Mouse (Mus musculus): ENCODE results near the gene Sac3d1. TPM values are rescaled to one million over a fixed set of nuclear protein-coding genes. Genes with fewer than 3 reads are reported as not detected.

The Sac3d1 gene
- polyA plus RNA-seq, 1 experiment from 2014 or later = 41.6 TPM

DNA sequence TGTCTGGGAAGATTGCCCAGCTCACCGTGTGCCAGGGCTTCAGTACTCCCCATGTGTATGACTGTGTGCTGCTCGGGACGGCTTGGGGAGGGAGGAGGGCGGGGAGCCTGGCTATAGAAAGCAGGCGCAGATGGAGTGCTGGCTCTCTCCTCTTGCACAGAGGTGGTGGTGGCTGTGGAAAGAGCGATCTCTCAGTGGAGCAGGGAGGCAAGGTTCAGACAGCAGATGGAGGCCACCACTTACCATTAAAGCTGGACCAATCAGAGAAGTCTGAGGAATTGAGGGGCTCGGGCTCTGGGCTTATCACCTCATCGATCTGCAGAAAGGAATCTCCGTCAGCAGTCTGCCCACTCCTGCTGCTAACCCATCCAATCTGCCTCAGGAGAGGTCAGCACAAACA lies 36.3 kb downstream of the Sac3d1 start, which contains the start of gene Gm28374:
TSS of gene Gm28374 (minus strand) at position 101 of the 400 bp plus-strand sequence.
- H3K9ac ChIP-seq = no peak within 1 kb of the TSS
- ATAC-seq = no peak
- no peak within 1 kb of the TSS for H3K27ac ChIP-seq
- H3K36me3 ChIP-seq = peaks cover 52% of the 10 kb centered on the region
- no peaks in the 10 kb centered on the region for H3K9me3 ChIP-seq (replicated peaks)
- peaks cover 43% of the 10 kb centered on the region for H3K4me1 ChIP-seq
- no peak within 1 kb of the TSS for H3K4me3 ChIP-seq
- H3K4me2 ChIP-seq = no peak within 1 kb of the TSS
- H3K27me3 ChIP-seq (replicated peaks) = no peaks in the 10 kb centered on the region
- WGBS (ENCODE audit: insufficient replicate concordance) = 83% methylated on average over 9 of the region's 9 CpGs

GRCm38 (mm10) chr19:6079983-6080480 lies 38.4 kb downstream of the Sac3d1 start, which contains the start of gene Tmem262:
TSS of gene Tmem262 (plus strand) at chr19:6080033.
- Histone ChIP-seq H3K9ac (no peak within 1 kb of the TSS), H3K36me3 (peaks cover 42% of the 10 kb centered on the region), H3K4me2 (no peak within 1 kb of the TSS), H3K27ac (no peak within 1 kb of the TSS), H3K9me3 (replicated peaks) (no peaks in the 10 kb centered on the region), H3K27me3 (replicated peaks) (no peaks in the 10 kb centered on the region), H3K4me1 (peaks cover 45% of the 10 kb centered on the region), H3K4me3 (no peak within 1 kb of the TSS)
- 80% methylated on average over 12 of the region's 12 CpGs for WGBS (ENCODE audit: insufficient replicate concordance)
- ATAC-seq = no peak

DNA sequence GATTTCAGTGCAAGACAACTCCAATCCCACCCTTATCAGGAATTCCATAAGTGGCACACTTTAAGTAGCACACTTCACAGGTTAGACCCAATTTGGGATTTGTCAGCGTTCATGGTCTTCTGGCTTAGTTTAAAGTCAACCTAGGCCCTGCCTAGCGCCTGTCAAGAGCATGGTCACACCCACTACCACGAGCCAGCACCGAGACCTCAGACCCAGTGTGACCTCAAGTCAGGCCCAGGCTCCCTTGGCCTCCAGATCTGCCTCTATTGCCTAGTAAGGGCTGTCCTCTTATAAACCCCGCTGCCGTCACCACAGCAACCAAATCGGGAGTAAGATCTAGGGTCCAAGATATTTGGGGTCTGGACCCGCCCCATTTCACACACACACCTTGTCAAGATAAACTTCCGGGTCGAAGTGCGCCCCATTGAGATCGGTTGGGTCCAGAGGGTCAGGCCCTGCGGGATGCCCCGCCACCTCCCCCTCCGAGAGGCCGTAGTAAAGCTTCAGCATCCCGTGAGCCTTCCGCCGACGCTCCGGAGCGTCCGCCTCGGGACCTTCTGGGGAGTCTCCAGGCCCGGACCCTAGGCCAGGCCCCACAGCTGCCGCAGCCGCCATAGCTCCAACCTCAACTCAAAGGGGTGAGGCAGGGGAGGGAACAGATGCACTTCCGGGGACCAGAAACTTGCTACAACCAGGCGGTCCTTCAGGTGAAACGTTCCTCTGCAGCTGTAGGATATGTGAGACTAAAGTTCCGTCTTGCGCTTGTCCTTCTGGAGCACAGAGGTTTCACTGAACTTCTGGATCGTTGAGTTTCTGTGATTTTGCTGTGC lies 41.7 kb downstream of the Sac3d1 start, which contains the start of gene Vps51:
TSS of gene Vps51 (minus strand) at position 668 of the 830 bp plus-strand sequence.
- Histone ChIP-seq H3K27me3 (replicated peaks) (no peaks in the 10 kb centered on the region), H3K4me3 (peak within 1 kb of the TSS; percentile 80), H3K4me1 (peaks cover 28% of the 10 kb centered on the region), H3K9me3 (replicated peaks) (no peaks in the 10 kb centered on the region), H3K9ac (peak within 1 kb of the TSS; percentile 72), H3K36me3 (peaks cover 50% of the 10 kb centered on the region), H3K27ac (peak within 1 kb of the TSS; percentile 80), H3K4me2 (peak within 1 kb of the TSS; percentile 83)
- 1% methylated on average over 33 of the region's 33 CpGs for WGBS (ENCODE audit: insufficient replicate concordance)
- ATAC-seq = peak; percentile 86

DNA sequence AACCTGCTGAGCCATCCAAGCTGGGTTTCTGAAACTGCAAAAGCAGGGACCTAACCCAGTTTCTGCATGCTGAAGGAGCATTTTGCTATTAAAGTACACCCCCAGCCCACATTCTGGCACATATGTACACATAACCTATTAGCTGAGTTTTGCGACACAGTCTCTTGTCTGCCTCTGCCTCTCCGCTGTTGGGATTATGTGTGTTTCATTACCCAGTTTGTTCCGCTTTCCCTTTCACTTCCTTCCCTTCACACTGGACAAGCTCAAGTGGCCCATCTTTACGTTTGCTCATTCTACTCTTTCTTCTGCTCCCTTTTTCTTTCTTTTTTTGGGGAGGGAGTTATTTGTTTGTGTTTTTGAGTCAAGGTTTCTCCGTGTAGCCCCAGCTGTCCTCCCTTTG lies 44.6 kb downstream of the Sac3d1 start:
- peaks cover 57% of the 10 kb centered on the region for H3K36me3 ChIP-seq
- 87% methylated on average over 5 of the region's 5 CpGs for WGBS (ENCODE audit: insufficient replicate concordance)
- peaks cover 31% of the 10 kb centered on the region for H3K4me1 ChIP-seq
- H3K27ac ChIP-seq = no peak overlapping the region
- H3K9me3 ChIP-seq (replicated peaks) = no peaks in the 10 kb centered on the region
- no peak overlapping the region for H3K4me2 ChIP-seq
- no peak overlapping the region for H3K4me3 ChIP-seq
- ATAC-seq = no peak
- no peaks in the 10 kb centered on the region for H3K27me3 ChIP-seq (replicated peaks)
- no peak overlapping the region for H3K9ac ChIP-seq

DNA sequence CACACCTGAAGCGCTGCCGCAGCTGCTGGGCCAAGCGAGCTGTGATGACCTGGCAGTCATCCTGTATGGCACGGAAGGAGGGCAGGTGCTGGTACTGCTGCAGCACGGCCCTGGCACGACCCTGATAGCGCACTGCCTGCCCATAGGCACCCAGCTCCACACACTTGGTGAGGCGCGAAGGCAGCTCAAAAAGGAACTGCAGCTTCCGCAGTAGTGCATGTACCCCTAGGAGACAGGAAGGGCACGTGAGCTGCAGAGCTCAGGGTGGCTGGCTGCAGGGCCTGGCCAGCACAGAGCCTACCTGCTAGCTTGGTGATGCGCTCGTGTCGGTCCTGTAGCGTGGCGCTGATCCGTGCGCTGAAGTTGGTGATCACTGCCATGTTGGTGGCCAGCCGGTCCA lies 47.2 kb downstream of the Sac3d1 start:
- H3K27me3 ChIP-seq (replicated peaks) = no peaks in the 10 kb centered on the region
- H3K4me3 ChIP-seq = no peak overlapping the region
- H3K9ac ChIP-seq = no peak overlapping the region
- no peak overlapping the region for H3K27ac ChIP-seq
- peaks cover 38% of the 10 kb centered on the region for H3K4me1 ChIP-seq
- no peak overlapping the region for H3K4me2 ChIP-seq
- WGBS (ENCODE audit: insufficient replicate concordance) = 86% methylated on average over 19 of the region's 19 CpGs
- H3K36me3 ChIP-seq = peaks cover 64% of the 10 kb centered on the region
- ATAC-seq = no peak
- H3K9me3 ChIP-seq (replicated peaks) = no peaks in the 10 kb centered on the region

- H3K36me3 ChIP-seq = peaks cover 64% of the 10 kb centered on the region
These were observed 47.7 kb downstream of the Sac3d1 start for GRCm38 (mm10) chr19:6070571-6071250.

GRCm38 (mm10) chr19:6069851-6070250 lies 48.6 kb downstream of the Sac3d1 start:
- Histone ChIP-seq H3K4me2 (no peak overlapping the region), H3K9ac (no peak overlapping the region), H3K4me3 (no peak overlapping the region), H3K36me3 (peaks cover 57% of the 10 kb centered on the region), H3K4me1 (peaks cover 32% of the 10 kb centered on the region), H3K27me3 (replicated peaks) (no peaks in the 10 kb centered on the region), H3K27ac (no peak overlapping the region), H3K9me3 (replicated peaks) (no peaks in the 10 kb centered on the region)
- WGBS (ENCODE audit: insufficient replicate concordance) = 85% methylated on average over 10 of the region's 10 CpGs
- no peak for ATAC-seq

More at GRCm38 (mm10) chr19:6070571-6071250, 47.7 kb downstream of the Sac3d1 start:
- no peak overlapping the region for H3K4me3 ChIP-seq
- no peaks in the 10 kb centered on the region for H3K27me3 ChIP-seq (replicated peaks)
- H3K9me3 ChIP-seq (replicated peaks) = no peaks in the 10 kb centered on the region
- no peak overlapping the region for H3K4me2 ChIP-seq
- H3K9ac ChIP-seq = no peak overlapping the region
- ATAC-seq = no peak
- WGBS (ENCODE audit: insufficient replicate concordance) = 86% methylated on average over 31 of the region's 31 CpGs
- H3K27ac ChIP-seq = no peak overlapping the region
- peaks cover 38% of the 10 kb centered on the region for H3K4me1 ChIP-seq

DNA sequence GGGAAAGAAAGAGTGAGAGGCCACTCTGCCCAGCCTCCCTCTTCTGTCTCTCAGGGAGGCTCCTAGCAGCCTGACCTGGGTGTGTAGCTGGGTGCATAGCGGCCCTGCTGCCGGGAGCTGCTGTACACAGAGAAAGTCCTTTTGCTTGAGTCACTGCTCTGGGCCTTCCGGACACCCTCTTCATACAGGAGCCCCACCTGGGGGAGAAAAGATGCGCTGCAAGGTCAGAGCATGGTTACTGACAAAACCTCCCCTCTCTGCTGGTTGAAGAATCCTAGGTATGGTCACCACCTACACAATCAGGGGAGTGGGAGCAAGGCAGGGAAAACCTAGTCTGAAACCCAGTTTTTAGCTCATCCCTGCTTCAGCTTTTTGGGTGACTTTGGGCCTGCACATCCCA lies 49.5 kb downstream of the Sac3d1 start:
- 79% methylated on average over 4 of the region's 4 CpGs for WGBS (ENCODE audit: insufficient replicate concordance)
- no peak for ATAC-seq
- no peak overlapping the region for H3K4me3 ChIP-seq

DNA sequence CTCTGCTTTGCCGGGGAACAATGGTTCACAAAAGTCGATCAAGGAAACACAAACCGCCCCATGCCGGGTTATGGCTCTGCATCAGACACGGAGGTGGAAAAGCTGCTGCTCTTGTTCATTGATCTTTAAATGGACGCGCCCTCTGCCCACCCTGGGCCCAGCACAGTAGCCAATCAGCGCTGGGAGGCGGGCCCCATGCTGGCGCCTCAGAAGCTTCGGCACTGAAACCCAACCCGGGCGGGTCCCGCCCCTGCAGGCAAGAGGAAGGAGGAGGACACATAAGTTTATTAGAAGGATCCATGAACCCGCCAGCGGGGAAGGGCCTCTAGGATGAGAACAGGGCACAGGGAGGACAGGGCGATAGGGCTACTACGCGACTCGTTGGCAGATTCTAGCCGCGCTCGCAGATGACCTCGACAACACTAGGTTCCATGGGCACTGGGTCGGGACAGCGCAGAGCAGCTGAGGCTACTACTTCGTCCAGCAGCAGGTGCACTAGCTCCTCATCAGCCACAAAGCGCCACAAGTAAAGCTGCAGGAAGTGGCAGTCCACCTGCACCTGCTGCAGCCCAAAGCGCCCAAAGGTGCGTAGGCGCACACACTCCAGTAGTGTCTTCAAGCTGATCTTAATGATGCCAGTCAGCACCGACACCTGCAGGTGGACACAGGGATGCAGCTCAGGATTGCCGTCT lies 50.6 kb downstream of the Sac3d1 start, which contains the start of gene Tm7sf2:
TSS of gene Tm7sf2 (minus strand) at position 650 of the 692 bp plus-strand sequence.
- Histone ChIP-seq H3K27ac (peak within 1 kb of the TSS; percentile 77), H3K36me3 (peaks cover 46% of the 10 kb centered on the region), H3K4me3 (peak within 1 kb of the TSS; percentile 60), H3K27me3 (replicated peaks) (no peaks in the 10 kb centered on the region), H3K9me3 (replicated peaks) (no peaks in the 10 kb centered on the region), H3K9ac (peak within 1 kb of the TSS; percentile 70), H3K4me2 (peak within 1 kb of the TSS; percentile 95), H3K4me1 (peaks cover 42% of the 10 kb centered on the region)
- ATAC-seq = peak; percentile 91
- WGBS (ENCODE audit: insufficient replicate concordance) = 14% methylated on average over 33 of the region's 33 CpGs

More for the DNA sequence above, 49.5 kb downstream of the Sac3d1 start:
- Histone ChIP-seq H3K27ac (0 out of 2 replicates have a peak overlapping the region, but pooled peaks have one; percentile 4), H3K36me3 (peaks cover 49% of the 10 kb centered on the region), H3K4me2 (no peak overlapping the region), H3K27me3 (replicated peaks) (no peaks in the 10 kb centered on the region), H3K9me3 (replicated peaks) (no peaks in the 10 kb centered on the region), H3K4me1 (peaks cover 32% of the 10 kb centered on the region), H3K9ac (no peak overlapping the region)

GRCm38 (mm10) chr19:6067011-6067723 lies 51.3 kb downstream of the Sac3d1 start:
- peak overlapping the region; percentile 60 for H3K4me3 ChIP-seq
- H3K36me3 ChIP-seq = peaks cover 41% of the 10 kb centered on the region
- no peaks in the 10 kb centered on the region for H3K27me3 ChIP-seq (replicated peaks)
- peak overlapping the region; percentile 77 for H3K27ac ChIP-seq
- H3K9ac ChIP-seq = peak overlapping the region; percentile 70
- H3K4me2 ChIP-seq = peak overlapping the region; percentile 95
- H3K9me3 ChIP-seq (replicated peaks) = no peaks in the 10 kb centered on the region
- ATAC-seq = peak; percentile 72
- under 1% methylated on average over 30 of the region's 30 CpGs for WGBS (ENCODE audit: insufficient replicate concordance)
- peaks cover 49% of the 10 kb centered on the region for H3K4me1 ChIP-seq

- Histone ChIP-seq H3K4me2 (peak overlapping the region; percentile 95), H3K27ac (peak overlapping the region; percentile 77), H3K36me3 (peaks cover 40% of the 10 kb centered on the region), H3K27me3 (replicated peaks) (no peaks in the 10 kb centered on the region), H3K9me3 (replicated peaks) (no peaks in the 10 kb centered on the region), H3K4me1 (peaks cover 54% of the 10 kb centered on the region), H3K4me3 (peak overlapping the region; percentile 60), H3K9ac (peak overlapping the region; percentile 70)
- no peak for ATAC-seq
- WGBS (ENCODE audit: insufficient replicate concordance) = 43% methylated on average over 5 of the region's 5 CpGs
These were observed 51.9 kb downstream of the Sac3d1 start for GRCm38 (mm10) chr19:6066571-6066970.

Data from liver, embryonic 12.5 days (tissue).